Mouse (Mus musculus): ENCODE results near the gene Cap2.

Gene Cap2

GRCm38 (mm10) chr13:46565913-46566312, 64.3 kb downstream of the Cap2 start:
- DNase-seq (ENCODE audit: low read depth, low spot score): no peak

GRCm38 (mm10) chr13:46569469-46569868, 67.8 kb downstream of the Cap2 start:
- no peak for DNase-seq (ENCODE audit: low read depth, low spot score)

- peak; percentile 74 for DNase-seq (ENCODE audit: low read depth, low spot score)
These were observed 69.5 kb downstream of the Cap2 start for GRCm38 (mm10) chr13:46571141-46571592.

- DNase-seq (ENCODE audit: low read depth, low spot score): peak; percentile 65
These were observed 70.5 kb downstream of the Cap2 start for GRCm38 (mm10) chr13:46571961-46572647.

- DNase-seq (ENCODE audit: low read depth, low spot score): no peak
These were observed 71.1 kb downstream of the Cap2 start for GRCm38 (mm10) chr13:46572648-46573163.

- DNase-seq (ENCODE audit: low read depth, low spot score): no peak
These were observed 72.6 kb downstream of the Cap2 start for GRCm38 (mm10) chr13:46574201-46574600.

- no peak for DNase-seq (ENCODE audit: low read depth, low spot score)
These were observed 73.1 kb downstream of the Cap2 start for GRCm38 (mm10) chr13:46574707-46575106.

GRCm38 (mm10) chr13:46584860-46585259, 83.2 kb downstream of the Cap2 start:
- no peak for DNase-seq (ENCODE audit: low read depth, low spot score)

- DNase-seq (ENCODE audit: low read depth, low spot score): no peak
These were observed 86.2 kb downstream of the Cap2 start for GRCm38 (mm10) chr13:46587717-46588289.

- no peak for DNase-seq (ENCODE audit: low read depth, low spot score)
These were observed 87.0 kb downstream of the Cap2 start for GRCm38 (mm10) chr13:46588606-46589005.

- DNase-seq (ENCODE audit: low read depth, low spot score): no peak
These were observed 89.2 kb downstream of the Cap2 start for GRCm38 (mm10) chr13:46590885-46591284.

- no peak for DNase-seq (ENCODE audit: low read depth, low spot score)
These were observed 99.0 kb downstream of the Cap2 start for GRCm38 (mm10) chr13:46600694-46601093.

GRCm38 (mm10) chr13:46601386-46601785, 99.7 kb downstream of the Cap2 start:
- no peak for DNase-seq (ENCODE audit: low read depth, low spot score)

- DNase-seq (ENCODE audit: low read depth, low spot score): no peak
These were observed 101.0 kb downstream of the Cap2 start for GRCm38 (mm10) chr13:46602674-46603073.

GRCm38 (mm10) chr13:46611033-46611432, 109.4 kb downstream of the Cap2 start:
- DNase-seq (ENCODE audit: low read depth, low spot score): no peak

- no peak for DNase-seq (ENCODE audit: low read depth, low spot score)
These were observed 112.1 kb downstream of the Cap2 start for GRCm38 (mm10) chr13:46613694-46614272.

- no peak for DNase-seq (ENCODE audit: low read depth, low spot score)
These were observed 115.2 kb downstream of the Cap2 start for GRCm38 (mm10) chr13:46616673-46617362.

GRCm38 (mm10) chr13:46619633-46620032, 118.0 kb downstream of the Cap2 start:
- DNase-seq (ENCODE audit: low read depth, low spot score): no peak

- no peak for DNase-seq (ENCODE audit: low read depth, low spot score)
These were observed 119.5 kb downstream of the Cap2 start for GRCm38 (mm10) chr13:46620964-46621757.

- DNase-seq (ENCODE audit: low read depth, low spot score): no peak
These were observed 125.0 kb downstream of the Cap2 start for GRCm38 (mm10) chr13:46626608-46627007.

- DNase-seq (ENCODE audit: low read depth, low spot score): peak; percentile 54
These were observed 126.2 kb downstream of the Cap2 start for GRCm38 (mm10) chr13:46627841-46628240.
